Mouse (Mus musculus) v-Abl transformed pro-B cells (cell line): ENCODE data around the gene Sfmbt1.

ENCODE experiments used
- in situ Hi-C, 2 experiments: fragments of 400-800 bp; cut with MboI; formaldehyde crosslinking; loops; one replicate each; pipeline ENCODE4 v1.15.1; 2025; ENCODE audit not compliant: unreplicated experiment in 2 of 2

Sfmbt1 gene

DNA sequence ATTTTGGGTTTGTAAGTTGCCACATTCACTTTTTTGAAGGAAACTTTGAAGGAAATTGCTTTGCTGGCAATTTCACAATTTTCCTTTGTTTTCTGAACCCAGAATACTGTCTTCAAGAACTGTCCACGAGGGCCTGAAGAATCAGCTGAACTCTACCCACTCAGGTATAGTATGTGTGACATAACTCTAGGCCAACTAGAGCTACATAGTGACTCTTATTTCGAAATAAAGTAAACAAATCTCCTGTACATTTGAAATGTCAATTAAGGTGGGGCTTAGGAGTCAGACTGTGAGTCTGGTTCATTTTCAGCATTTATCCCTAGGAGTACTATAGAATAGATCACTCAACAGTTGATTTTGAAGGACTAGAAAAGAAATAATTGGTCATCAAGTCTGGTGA is 87.1 kb downstream of the Sfmbt1 start:
- in situ Hi-C loops: no loop called here

- in situ Hi-C loops: no loop called here
These were observed 106.5 kb downstream of the Sfmbt1 start for GRCm38 (mm10) chr14:30821136-30821535.

DNA sequence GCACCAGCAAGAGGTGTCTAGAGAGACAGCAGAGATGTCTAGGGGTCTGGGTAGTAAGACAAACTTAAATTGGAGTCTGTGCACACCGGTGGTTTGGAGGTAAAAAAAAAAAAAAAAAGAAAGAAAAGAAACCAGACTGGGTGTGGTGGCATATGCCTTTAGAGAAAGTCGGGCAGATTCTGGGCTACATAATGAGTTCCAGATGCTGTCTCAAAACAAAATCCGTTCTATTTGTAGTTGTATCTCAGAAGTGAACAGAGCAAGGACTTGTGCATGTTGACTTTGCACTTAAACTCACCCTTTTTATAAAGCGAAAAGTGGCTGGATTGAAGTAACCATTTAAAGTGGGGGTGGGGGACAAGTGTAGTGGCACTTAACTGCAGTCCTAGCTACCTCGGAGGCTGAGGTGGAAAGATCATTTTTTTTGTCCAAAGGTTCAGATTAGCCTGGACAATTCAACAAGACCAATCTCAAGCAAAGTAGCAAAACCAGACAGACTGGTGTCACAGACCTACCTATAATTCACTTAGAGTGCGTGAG is 109.9 kb downstream of the Sfmbt1 start:
- in situ Hi-C loops: no loop called here

GRCm38 (mm10) chr14:30825021-30825475 is 110.4 kb downstream of the Sfmbt1 start:
- in situ Hi-C loops: no loop called here

DNA sequence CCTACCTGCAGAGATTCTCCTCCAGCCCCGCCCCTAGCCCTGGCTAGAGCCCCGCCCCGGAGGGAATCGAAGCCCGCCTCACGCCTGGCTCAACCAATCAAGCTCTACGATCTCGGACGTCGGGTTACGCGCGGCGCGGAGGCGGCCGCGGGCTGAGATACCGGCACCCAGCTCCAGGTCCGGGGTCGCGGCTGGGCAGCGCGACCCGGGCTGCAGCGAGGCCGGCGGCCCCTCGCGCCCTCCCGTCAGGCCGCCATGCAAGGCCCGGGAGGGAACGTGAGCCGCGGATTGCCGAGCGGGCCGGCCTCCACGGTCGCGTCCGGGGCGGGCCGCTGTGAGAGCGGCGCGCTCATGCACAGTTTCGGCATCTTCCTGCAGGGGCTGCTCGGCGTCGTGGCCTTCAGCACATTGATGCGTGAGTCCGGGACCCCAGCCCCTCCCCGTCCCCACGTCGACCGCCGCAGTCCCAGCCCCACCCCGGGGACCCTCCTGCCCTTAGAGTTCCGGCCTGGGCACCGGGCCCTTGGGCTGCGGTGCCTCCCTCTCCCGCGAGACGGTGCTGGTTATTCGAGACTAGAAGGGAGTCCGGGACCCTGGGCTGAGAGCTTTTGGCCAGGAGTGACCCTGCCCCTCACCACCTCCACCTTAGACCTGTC is 111.0 kb downstream of the Sfmbt1 start, which contains the start of gene Tmem110:
TSS of gene Tmem110 (plus strand) at position 115 of the 656 bp plus-strand sequence.
- in situ Hi-C loops: no loop called here

GRCm38 (mm10) chr14:30826174-30827140 is 111.8 kb downstream of the Sfmbt1 start:
- in situ Hi-C loops: no loop called here

GRCm38 (mm10) chr14:30827480-30827879 is 112.8 kb downstream of the Sfmbt1 start:
- in situ Hi-C loops: no loop called here

DNA sequence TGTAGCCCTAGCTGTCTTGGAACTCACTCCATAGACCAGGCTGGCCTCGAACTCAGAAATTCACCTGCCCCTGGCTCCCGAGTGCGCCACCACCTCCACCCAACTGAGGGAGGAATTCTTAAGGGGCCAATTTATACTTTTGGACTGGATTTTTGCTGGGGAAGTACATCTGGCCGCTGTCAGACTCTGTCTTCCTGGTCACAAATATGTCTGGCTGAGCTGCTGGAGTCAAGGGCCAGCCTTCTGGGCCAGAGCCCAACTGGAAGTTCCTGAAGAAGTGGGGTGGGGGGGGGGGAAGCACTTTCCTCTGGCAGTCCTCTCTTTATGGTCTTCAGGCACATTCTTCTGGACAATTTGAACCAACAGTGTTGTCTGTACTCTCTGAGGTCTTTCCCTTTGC is 113.4 kb downstream of the Sfmbt1 start:
- in situ Hi-C loops: no loop called here

GRCm38 (mm10) chr14:30828635-30829460 is 114.2 kb downstream of the Sfmbt1 start:
- in situ Hi-C loops: no loop called here

GRCm38 (mm10) chr14:30837416-30837996 is 122.9 kb downstream of the Sfmbt1 start:
- in situ Hi-C loops: no loop called here

DNA sequence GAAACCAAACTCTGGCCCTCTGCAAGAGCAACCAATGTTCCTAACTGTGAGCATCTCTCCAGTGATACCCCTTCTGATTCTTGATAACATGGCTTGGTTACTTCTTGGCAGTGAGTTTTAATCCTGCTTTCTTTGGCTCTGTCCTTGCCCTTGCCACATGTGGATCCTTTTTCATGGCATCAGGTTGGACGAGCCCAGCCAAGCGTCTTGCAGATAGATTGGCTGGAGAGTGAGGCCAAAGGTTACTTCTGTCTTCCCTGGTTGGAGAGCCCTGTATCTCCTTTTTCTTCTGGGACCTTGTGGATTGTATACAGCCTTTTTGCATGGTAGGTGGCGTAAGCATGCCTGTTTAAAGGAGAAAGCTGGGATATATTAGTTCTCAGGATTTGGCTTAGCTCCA is 129.1 kb downstream of the Sfmbt1 start:
- in situ Hi-C loops: no loop called here

- in situ Hi-C loops: loop anchor here (5.0 to 10.0 kb wide), 2 partner anchors 136 to 153 kb away; partner anchors contain the start of gene Sfmbt1 (in 1 of the 2)
These were observed 135.9 kb downstream of the Sfmbt1 start for GRCm38 (mm10) chr14:30850504-30850903.

- in situ Hi-C loops: loop anchor here (5.0 to 10.0 kb wide), 2 partner anchors 138 to 155 kb away; partner anchors contain the start of gene Sfmbt1 (in 1 of the 2)
These were observed 137.7 kb downstream of the Sfmbt1 start for GRCm38 (mm10) chr14:30852325-30852724.

DNA sequence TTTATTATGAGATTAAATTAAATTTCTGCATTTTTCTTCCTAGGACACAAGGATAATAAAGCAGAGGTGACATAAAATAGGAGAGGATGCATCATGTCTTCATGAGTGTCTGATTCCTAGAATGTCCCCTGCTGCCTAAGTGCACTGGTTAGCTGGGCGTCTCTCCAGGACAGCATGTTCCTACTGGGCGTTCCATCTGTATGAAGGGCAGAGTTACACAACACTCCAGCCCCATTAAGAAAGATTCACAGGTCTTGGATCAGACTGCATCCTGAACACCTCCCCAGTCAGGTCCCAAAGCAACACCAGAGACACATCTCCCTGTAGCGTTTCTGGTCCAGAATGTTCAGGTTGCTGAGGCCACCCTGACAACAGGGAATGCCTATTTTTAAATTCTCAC is 140.7 kb downstream of the Sfmbt1 start:
- in situ Hi-C loops: loop anchor here in 1 of 2 experiments (5.0 to 10.0 kb wide), 2 partner anchors 141 to 268 kb away; partner anchors contain the start of gene Sfmbt1

GRCm38 (mm10) chr14:30856885-30857507 is 142.3 kb downstream of the Sfmbt1 start:
- in situ Hi-C loops: loop anchor here in 1 of 2 experiments (5.0 to 10.0 kb wide), 2 partner anchors 142 to 270 kb away; partner anchors contain the start of gene Sfmbt1

DNA sequence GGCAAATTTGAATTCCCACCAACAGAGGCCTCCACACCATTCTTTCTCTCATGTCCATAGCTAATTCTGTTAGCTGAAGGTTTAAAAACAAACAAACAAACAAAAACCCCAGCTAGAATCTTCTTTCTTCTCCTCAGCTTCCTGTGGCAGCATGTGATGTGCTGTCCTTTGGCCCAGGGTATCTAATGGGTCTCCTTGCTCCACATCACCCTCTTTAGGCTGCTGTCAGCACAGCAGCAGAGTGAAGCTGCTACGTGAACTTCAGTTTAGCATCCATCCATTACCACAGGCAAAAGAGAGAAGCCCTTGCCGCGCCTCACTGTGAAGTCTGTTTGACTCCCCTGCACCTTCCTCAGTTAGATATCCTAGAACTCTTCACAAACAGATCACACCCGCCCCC is 143.3 kb downstream of the Sfmbt1 start:
- in situ Hi-C loops: loop anchor here in 1 of 2 experiments (5.0 to 10.0 kb wide), 2 partner anchors 143 to 271 kb away; partner anchors contain the start of gene Sfmbt1

GRCm38 (mm10) chr14:30861421-30862125 is 146.9 kb downstream of the Sfmbt1 start:
- in situ Hi-C loops: loop anchor here in 1 of 2 experiments (10.0 kb wide), 1 partner anchor 187 kb away; no protein-coding TSS in a partner anchor

DNA sequence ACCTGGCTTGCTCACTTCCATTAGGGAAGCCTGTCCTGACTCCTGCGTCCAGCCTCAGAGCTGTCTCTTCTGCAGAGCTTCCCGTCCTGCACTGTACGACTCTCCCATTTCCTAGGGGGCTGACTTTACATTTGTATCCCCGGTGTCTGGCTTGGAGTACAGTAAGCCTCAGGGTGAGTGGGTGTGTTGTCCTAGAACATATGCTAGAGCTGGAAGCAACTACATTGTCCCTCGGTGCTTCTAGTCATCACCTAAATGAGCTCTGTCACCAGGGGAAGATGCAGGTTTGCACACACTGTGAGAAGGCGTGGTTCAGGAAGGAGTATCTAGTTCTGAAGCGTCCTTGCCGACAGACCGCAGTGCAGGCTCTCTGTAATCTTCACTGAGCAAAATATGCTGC is 147.7 kb downstream of the Sfmbt1 start:
- in situ Hi-C loops: loop anchor here in 1 of 2 experiments (10.0 kb wide), 1 partner anchor 188 kb away; no protein-coding TSS in a partner anchor
